Mouse (Mus musculus): ENCODE measurements around the gene Stpg3. TPM values are rescaled to one million over a fixed set of nuclear protein-coding genes. Genes with fewer than 3 reads are reported as not detected.
"Not testable (repeated sequence)": the region's sequence is repeated elsewhere in the genome, so short reads cannot be mapped to it uniquely, and the experiment has no call there.

Gene Stpg3
- total RNA-seq (2021), result under 1 TPM; 0.37 to 0.40 TPM
- long read RNA-seq, experiment 1, result 0 reads
- long read RNA-seq, experiment 2, partial matches to known transcripts, result 0 of 1 reads
- long read RNA-seq, experiment 2, other reads (novel, unspliced or antisense), result 1 of 1 reads

GRCm38 (mm10) chr2:25214444-25214843, at the start of gene Stpg3:
Gene Stpg3 (minus strand): TSS chr2:25214637.
- no peak for DNase-seq (ENCODE audit: low spot score in 2 of 2)

GRCm38 (mm10) chr2:25263623-25264285, 49.3 kb upstream of the Stpg3 start:
- no peak for DNase-seq (ENCODE audit: low spot score in 2 of 2)

- no peak for DNase-seq (ENCODE audit: low spot score in 2 of 2)
Measured at GRCm38 (mm10) chr2:25262795-25263622, 48.6 kb upstream of the Stpg3 start.

- peak; percentile 91 to 93 for DNase-seq (ENCODE audit: low spot score in 2 of 2)
Measured at GRCm38 (mm10) chr2:25262291-25262767, 47.9 kb upstream of the Stpg3 start, which contains the start of gene Tprn. Gene Tprn (plus strand): TSS chr2:25262618.

GRCm38 (mm10) chr2:25261870-25262269, 47.4 kb upstream of the Stpg3 start:
- no peak for DNase-seq (ENCODE audit: low spot score in 2 of 2)

GRCm38 (mm10) chr2:25258887-25259286, 44.5 kb upstream of the Stpg3 start:
- no peak for DNase-seq (ENCODE audit: low spot score in 2 of 2)

- DNase-seq (ENCODE audit: low spot score in 2 of 2), result not testable (repeated sequence)
Measured at GRCm38 (mm10) chr2:25257250-25257649, 42.8 kb upstream of the Stpg3 start.

GRCm38 (mm10) chr2:25256443-25257109, 42.1 kb upstream of the Stpg3 start:
- not testable (repeated sequence) for DNase-seq (ENCODE audit: low spot score in 2 of 2)

GRCm38 (mm10) chr2:25255284-25255779, 40.9 kb upstream of the Stpg3 start, which contains the start of gene Tmem203:
Gene Tmem203 (plus strand): TSS chr2:25255439.
- peak; percentile 89 for DNase-seq (ENCODE audit: low spot score in 2 of 2)

GRCm38 (mm10) chr2:25252331-25252730, 37.9 kb upstream of the Stpg3 start:
- DNase-seq (ENCODE audit: low spot score in 2 of 2), result no peak

GRCm38 (mm10) chr2:25246183-25247072, 32.0 kb upstream of the Stpg3 start, which contains the start of gene AL732309.1:
Gene AL732309.1 (minus strand): TSS chr2:25246863.
- DNase-seq (ENCODE audit: low spot score in 2 of 2), result no peak

GRCm38 (mm10) chr2:25244144-25244543, 29.7 kb upstream of the Stpg3 start:
- DNase-seq (ENCODE audit: low spot score in 2 of 2), result no peak

GRCm38 (mm10) chr2:25243342-25243741, 28.9 kb upstream of the Stpg3 start:
- no peak for DNase-seq (ENCODE audit: low spot score in 2 of 2)

GRCm38 (mm10) chr2:25242101-25242506, 27.7 kb upstream of the Stpg3 start, which contains the start of the genes Rnf208 and Cysrt1:
Gene Rnf208 (plus strand): TSS chr2:25242255.
Gene Cysrt1 (minus strand): TSS chr2:25242452.
- peak; percentile 45 to 62 for DNase-seq (ENCODE audit: low spot score in 2 of 2)

GRCm38 (mm10) chr2:25241438-25241775, 27.0 kb upstream of the Stpg3 start:
- no peak for DNase-seq (ENCODE audit: low spot score in 2 of 2)

- peak; percentile 69 to 75 for DNase-seq (ENCODE audit: low spot score in 2 of 2)
Measured at GRCm38 (mm10) chr2:25240723-25241437, 26.4 kb upstream of the Stpg3 start.

GRCm38 (mm10) chr2:25240310-25240709, 25.9 kb upstream of the Stpg3 start:
- no peak for DNase-seq (ENCODE audit: low spot score in 2 of 2)

GRCm38 (mm10) chr2:25239766-25240165, 25.3 kb upstream of the Stpg3 start:
- DNase-seq (ENCODE audit: low spot score in 2 of 2), result no peak

- DNase-seq (ENCODE audit: low spot score in 2 of 2), result no peak
Measured at GRCm38 (mm10) chr2:25238106-25238505, 23.7 kb upstream of the Stpg3 start.
